Mouse (Mus musculus) hematopoietic stem cell, adult 5-6 weeks (primary cell): Measurements from ENCODE around the gene Eci2. TPM values are rescaled to one million over a fixed set of nuclear protein-coding genes. Genes with fewer than 3 reads are reported as not detected.
A peak's percentile ranks its signal among the peaks of the same experiment; 100 is the strongest.
"Not testable (repeated sequence)": the region's sequence is repeated elsewhere in the genome, so short reads cannot be mapped to it uniquely, and the experiment has no call there.

Source experiments
- ATAC-seq, 2 experiments: fragments of 125-278 bp in 1 of 2; replicated peaks in 1 of 2; 2 replicates each; pipeline ENCODE4 v1.8.0; 2016 to 2017; ENCODE audit warnings: inconsistent platforms in 2 of 2, mild to moderate bottlenecking in 2 of 2, moderate number of reproducible peaks in 2 of 2, low read depth in 1 of 2, moderate TSS enrichment in 1 of 2; ENCODE audit not compliant: low FRiP score in 2 of 2, poor library complexity in 2 of 2, severe bottlenecking in 2 of 2, insufficient read depth in 1 of 2, low TSS enrichment in 1 of 2
- total RNA-seq: library from RNA; stranded (forward); fragments of 172-1452, 232-1000 nt; gene quantifications from 2 replicates; pipeline ENCODE4 v1.2.3, GENCODE M21; 2017

Eci2 gene
- total RNA-seq, 1 experiment from 2014 or later: 75.4 TPM

DNA sequence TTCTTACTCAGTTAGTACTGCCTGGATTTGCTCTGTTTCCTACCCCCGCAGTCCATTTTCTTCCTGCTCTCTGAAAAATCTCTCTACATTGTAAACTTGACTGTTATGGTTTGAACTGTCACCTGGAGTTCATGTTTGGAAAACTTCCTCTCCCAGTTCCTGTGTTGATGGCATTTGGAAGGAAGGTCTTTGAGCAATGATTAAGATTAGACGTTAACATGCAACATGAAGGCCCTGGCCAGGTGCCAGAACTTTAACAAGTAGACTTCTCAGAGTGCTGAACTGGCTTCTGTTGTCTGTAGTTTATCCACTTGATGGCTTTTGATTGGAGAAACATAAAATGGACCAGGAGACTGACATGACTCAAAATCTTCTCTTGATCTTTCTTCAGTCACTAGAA lies 31.0 kb downstream of the Eci2 start:
- no peak for ATAC-seq

DNA sequence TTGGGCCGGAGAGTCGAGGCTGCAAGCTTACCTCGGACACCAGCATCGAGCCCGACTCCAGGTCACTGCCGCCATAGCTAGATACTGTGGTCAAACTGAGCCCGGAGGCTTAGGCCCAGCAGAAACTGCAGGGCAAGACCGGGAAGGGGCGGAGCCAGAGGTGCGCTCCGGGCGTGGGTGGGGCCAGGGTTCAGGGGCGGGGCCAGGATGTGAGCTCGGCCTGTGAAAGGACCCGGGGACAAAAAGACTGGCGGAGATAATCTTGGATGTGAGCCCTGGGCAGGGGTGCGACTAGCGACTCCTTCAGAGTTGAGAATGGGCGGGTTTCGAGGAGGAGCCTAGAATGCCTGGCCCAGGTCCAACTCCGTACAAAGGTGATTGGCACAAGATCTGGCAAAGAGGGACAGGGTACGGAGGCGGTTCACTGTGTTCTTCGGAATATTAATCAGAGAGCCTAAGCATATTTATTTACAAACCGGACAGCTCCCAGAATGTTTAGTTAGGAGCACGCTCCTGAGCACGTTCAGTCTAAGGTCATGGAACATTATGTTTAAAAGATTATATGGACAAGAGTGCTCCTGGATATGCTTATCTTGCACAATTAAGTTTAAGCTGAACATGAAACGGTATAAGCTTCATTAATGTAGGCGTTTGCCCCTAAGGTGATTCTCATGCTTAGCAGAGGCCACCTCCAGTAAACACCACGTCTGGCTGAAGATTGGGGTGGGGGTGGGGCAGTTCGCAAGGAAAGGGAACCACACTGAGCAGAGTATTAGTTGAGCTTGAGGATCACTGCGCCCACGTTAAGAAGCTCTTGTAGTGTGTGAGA lies 32.7 kb downstream of the Eci2 start:
- ATAC-seq: peak; percentile 94 to 96

DNA sequence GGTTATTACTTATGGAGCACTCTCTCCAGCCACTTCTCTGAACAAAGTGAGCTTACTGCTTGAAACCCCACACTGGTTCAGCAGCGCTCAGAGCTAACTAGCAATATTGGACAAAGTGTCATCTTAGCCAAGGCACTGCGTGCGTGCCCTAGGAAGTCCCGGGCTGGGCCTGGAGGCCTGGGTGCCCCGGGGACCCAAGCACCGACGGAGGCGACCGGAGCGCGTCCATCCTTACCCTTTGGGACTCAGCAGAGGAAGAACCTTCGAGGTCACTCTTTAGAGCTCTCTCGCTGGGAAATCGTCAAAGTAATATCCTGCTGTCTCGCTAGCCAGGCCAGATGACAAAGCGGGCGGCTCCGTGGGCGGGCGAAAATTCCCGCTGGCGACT lies 33.3 kb downstream of the Eci2 start:
- peak; percentile 39 to 46; a peak in 3 of 4 replicates for ATAC-seq

DNA sequence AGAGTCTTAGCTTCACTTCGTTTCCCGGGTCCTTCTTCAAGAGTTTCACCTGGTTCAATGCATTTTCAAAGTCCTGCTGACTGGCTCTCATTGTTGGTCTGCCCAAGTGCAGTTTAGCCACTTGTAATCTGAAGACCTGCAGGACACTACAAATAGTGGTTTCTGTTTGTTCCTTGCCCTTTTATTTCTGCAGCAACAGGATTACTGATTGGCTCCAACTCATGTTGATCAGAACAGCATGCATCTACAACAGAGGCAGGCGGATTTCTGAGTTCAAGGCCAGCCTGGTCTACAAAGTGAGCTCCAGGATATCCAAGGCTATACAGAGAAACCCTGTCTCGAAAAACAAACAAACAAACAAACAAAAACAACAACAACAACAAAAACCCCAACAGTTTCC lies 33.8 kb downstream of the Eci2 start:
- ATAC-seq: no peak

DNA sequence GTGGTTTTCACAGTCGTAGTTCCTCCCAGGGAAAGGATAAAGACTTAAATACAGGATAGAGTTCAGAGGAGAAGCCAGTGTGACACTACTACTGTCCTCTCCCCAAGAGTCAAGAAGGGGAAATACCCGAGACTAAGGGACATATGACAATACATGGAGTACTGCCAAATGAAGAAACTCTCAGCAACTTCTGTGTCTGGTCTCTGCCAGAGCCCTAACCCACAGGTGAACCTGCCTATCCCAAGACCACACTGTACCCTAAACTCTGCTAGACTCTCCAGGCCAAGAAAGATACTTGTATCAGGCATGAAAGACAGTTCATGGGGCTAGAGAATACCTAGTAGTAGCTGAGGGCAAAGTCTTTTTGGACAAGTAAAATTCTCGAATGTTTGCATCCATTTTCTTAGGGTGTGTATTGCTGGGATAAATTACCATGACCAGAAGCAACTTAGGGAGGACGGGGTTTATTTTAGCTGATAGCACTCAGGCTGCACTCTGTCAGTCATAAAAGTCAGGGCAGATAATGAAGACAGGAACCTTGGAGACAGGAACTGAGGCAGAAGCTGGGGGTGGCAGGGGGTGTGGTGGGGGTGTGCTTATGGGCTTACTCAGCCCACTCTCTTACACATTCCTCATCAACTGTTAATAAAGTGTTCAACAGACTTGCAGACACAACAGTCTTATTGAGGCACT lies 35.2 kb downstream of the Eci2 start:
- ATAC-seq: no peak

DNA sequence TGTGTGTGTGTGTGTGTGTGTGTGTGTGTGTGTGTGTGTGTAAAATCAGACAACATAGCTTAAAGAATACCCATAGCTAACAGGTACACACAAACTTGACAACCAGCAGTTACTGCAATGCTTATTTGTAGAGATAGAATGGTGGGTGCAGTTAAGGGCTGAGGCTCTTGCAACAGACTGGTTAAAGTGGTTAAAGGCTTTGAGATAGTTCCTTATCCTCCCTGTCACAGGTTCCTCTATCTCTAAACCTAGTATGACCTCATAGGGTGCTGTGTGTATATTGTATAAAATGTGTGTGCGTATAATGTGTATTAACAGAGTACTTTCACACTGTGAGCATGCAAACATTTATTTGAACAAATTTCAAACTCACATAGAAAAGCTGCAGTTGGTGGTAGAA lies 43.4 kb downstream of the Eci2 start:
- ATAC-seq: peak in 1 of 2 experiments; percentile 32; a peak in 1 of 4 replicates

DNA sequence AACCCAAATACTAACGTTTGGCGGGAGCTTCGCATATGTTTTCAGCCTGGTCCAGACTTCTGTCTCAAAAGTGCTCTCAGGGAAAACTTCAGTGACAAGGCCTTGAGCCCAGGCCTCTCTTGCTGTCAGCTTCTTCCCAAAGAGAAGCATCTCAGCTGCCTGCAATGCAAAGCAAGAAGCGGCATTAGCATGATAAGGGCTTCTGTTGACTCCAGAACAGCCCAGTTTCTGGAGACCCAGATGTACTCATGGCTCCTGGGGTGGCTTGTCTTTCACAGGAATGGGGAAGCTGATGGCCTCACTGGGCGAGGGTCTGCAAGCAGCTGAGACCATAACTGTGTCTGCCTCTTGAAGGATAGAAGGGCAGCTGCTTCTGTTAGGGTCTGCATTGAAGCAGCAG lies 48.3 kb downstream of the Eci2 start:
- not testable (repeated sequence) for ATAC-seq

DNA sequence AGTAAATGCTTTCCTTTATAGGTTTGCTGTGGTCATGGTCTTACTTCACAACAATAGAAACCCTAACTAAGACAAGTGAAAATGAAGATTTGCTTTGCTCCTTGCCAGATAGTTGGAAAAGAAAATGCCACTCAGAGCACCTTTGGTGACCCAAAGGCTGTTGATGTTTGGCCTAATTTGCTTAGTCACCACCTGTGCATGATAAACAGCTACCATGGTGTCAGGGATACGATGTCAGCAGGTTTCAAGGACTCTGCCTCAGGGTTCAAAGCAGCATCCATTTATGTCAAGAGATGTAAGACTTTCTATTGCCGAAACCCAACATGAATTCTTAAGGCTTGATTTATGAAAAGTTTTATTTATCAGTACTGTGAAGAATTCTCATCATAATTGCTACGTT lies 49.5 kb downstream of the Eci2 start:
- no peak for ATAC-seq

DNA sequence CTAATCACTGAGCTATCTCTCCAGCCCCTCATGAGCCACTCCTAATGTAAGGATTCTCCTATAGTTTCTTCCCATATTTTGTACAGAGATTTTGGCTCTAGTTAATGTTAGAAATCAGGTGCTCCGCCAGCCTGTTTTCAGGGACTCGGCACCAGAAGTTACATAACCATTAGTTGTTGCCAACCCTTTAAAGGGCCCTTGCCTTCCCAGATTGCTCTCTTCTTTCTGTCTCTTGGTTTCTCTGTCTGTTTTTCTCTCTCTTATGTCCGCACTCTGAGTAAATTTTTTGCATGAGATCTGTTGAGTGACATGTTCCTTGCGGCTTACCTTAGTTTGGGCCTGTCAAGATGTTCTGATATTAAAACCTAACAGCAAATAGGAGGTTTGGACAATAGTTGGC lies 50.8 kb downstream of the Eci2 start:
- ATAC-seq: no peak

DNA sequence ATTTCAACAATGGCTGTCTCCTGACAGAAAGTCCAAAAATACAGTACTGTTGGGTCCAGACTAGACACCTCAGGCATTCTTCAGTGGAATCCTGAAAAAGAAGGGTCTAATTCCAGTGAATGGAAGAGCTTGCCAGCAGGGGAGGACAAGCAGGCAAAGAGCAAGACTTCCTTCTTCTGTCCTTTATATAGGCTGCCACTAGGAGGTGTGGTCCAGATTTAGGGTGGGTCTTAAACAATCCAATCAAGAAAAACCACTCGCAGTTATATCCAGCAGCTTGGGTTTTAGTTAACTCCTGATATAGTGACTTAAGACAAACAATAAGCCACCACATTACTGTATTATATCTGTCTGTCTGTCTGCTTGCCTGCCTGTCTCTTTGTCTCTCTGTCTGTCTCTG lies 53.1 kb downstream of the Eci2 start:
- no peak for ATAC-seq

DNA sequence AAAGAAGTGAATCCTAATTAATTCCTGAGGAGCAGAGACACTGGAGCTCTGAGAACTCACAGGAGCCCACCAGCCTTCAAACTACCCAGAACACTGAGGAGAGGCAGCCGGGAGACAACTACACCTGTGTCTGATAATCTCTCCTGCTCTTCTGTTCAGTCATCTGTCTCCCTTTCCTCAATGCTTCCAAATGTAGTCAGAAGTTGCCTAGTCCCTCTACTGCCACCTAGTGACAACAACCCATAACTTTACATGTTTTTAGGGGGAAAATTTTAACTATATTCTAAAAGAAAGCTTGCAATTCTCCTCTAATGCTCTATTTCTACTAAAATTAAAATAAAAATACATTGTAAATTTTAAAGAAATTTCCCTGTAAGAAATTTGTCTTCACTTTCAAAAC lies 53.7 kb downstream of the Eci2 start:
- ATAC-seq: peak; percentile 51 to 65; a peak in 2 of 4 replicates

DNA sequence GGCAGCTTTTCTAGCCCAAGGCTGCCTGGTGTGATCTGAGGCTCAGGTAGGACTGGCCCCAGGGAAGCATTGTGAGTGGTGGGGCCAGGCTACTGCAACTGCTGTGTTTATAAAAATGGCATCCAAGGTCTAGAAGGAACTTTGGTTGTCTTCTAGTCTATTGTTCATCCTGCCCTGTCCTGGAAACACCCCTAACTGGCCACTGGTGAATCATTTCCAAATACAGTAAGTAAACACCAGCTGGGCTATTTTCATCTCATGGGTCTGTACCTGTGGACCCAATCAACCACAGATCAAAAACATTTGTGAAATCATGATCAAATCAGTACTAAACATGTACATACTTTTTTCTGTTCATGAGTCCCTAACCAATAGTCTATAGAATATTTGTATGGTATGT lies 54.4 kb downstream of the Eci2 start:
- ATAC-seq: not testable (repeated sequence)

DNA sequence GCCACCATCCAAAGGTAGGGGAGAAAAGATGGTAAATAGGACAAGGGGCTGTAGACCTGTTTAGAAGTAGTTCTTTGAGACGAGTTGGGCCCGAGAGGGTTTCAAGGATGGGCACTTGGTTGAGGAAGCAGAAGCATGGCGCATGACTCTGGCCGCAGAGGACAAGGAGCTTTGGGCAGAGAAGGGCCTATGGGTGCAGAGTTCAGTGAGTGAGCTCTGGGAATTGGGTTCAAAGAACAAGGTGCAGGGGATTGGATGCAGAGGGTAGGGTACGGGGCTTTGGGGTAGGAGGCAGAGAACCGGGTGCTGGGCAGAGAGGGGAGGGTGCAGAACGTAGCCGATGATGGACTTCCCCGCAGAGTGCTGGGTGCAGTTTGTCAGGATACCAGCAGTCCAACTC lies 61.2 kb downstream of the Eci2 start:
- not testable (repeated sequence) for ATAC-seq

DNA sequence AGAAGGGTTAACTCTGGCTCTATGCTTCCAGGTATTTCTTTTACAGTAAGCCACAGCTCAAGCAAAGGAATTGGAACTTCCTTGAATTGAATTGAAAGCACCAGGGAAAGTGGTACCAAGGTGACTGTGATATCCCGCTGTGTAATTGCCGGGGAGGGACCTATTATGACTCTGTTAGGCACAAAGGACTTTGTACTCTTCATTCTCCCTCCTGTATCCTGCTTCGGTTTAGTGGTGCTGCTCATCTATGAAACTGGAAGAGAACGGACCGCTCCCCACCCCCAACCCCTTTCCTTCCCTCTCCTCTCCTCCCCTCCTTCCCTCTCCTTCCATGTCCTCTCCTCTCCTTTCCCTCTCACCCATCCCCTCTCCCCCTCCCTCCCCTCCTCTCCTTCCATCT lies 62.0 kb downstream of the Eci2 start:
- no peak for ATAC-seq

DNA sequence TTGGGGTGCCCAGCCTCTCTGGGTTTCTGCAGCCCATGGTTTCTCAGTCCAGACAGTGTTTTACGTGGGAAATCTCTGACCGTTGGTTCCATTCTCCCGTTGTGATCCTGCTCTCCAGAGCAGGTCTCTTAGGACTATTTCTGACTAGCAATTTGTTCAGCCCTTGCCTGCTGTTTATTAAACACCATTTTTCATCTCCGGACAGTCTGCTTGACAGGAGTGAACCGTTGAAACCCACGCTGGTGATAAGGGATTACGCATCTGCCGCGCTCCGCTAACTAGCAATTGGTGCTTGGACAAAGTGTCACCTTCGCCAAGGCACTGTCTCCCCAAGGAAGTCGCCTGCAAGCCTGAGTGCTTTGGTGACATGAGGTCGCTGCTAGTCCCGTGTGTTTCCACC lies 62.5 kb downstream of the Eci2 start:
- ATAC-seq: no peak

DNA sequence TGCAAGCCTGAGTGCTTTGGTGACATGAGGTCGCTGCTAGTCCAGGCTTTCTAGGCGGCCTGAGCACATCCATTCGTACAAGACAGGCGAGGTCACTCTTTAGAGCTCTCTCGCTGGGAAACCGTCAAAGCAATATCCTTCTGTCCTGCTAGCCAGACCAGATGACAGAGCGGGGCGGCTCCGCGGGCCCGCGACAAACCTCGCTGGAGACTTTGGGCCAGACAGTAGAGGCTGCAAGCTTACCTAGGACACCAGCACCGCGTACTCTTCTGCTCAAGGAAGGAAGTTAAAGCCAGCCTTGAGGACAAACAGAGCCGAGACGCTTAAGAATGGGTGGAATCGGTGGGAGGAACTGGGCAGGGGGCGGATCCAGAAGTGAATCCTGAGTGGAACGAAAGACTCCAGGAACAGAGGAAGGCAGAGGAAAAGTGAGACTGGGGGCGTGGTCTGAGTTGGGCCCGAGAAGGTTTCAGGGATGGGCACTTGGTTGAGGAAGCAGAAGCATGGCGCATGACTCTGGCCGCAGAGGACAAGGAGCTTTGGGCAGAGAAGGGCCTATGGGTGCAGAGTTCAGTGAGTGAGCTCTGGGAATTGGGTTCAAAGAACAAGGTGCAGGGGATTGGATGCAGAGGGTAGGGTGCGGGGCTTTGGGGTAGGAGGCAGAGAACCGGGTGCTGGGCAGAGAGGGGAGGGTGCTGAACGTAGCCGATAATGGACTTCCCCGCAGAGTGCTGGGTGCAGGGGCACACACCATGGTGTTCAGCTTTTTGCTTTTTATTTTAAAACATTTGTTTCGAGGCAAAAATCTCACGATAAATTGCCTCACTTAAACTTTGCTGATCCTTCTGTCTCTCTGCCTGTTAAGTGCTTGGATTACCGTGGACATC lies 63.1 kb downstream of the Eci2 start, which contains the start of gene Eci3:
Gene Eci3 (minus strand): TSS at position 300 of the 887 bp plus-strand sequence.
- ATAC-seq: peak; percentile 51 to 64

DNA sequence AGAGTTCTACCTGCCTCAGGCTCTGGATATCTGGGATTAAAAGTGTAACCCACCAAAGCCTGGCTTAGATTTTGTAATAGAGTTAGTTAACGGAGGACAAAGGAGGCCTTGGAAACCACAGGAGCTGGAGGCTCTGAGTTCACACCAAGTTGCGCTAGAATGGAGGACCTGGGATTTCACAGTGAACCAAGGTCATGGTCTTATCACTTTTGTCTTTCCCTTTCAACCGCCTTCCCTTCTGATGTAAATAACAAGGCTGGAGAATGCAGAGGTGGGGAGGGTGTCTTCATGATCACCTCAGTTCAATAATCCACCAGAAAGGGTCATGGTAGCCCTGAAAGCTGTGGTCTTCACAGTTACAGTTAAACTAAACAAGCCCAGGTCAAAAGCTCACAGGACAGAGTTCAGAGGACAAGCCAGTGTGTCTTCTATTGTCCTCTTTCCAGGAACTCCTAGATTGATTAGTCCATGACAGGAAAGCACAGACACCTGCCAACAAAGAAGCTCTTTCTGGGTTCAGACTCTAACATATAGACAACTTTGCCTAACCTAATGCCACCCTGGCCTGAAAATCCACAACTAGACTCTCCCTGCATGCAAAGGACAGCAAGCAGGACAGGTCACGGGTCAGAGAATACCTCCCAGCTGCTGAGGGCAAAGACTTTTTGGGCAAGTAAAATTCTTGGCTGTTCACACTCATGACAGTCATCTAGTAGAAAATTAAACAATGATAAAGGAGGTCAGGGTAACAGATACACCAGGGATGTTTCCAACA lies 65.7 kb downstream of the Eci2 start:
- ATAC-seq: no peak
